Comparison of ENCODE assay signal across 7 mouse cellular contexts in the genomic region with DNA sequence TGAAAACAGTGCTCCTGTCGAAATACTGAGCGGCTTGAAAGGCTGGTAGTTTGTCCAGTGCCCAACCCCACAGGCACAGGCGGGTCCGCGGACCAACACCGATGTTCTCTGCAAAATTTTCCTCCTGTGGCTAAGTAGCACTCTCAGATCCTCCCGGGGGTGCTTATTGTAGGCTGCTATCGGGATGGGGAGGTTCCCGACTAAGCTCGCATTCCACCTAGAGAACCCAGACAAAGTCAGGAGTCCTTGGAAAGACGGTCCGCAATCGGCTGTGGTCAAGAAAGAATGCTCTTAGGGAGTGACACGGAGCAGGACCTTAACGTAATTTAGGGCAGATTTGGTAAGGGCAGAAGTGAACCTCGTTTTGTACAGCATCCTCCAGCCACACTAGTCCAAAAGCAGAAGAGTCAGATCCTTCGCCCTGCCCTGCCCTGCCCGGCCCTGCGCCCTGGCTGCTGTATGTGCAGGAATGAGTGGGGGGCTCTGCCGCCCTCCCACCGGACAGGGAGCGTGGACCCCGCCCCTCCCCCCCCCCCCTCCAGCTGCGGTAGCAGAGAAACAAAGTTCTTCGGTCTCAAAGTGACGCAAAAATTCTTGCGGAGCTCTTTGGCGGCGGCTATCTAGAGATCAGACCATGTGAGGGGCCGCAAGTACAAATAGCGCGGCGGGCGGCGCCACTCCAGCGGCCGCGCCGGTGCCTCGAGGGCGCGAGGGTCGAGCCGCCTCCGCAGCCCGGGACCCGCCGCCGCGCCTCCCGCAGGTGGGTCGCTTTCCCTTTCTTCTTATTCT. TPM values are rescaled to one million over a fixed set of nuclear protein-coding genes. Genes with fewer than 3 reads are reported as not detected.
DNase-seq lines count a peak whose midpoint lies in the region; ATAC-seq and TF ChIP-seq lines count a peak whose summit lies in the region.

A gene (plus strand): TSS at position 688 of the 789 bp plus-strand sequence.

- 0% methylated on average over 47 of the region's 52 CpGs for WGBS in hindbrain, embryonic 14.5 days
- under 1% methylated on average over 46 of the region's 52 CpGs for WGBS in lung, embryonic 16.5 days
- under 1% methylated on average over 50 of the region's 52 CpGs for WGBS in stomach, postnatal 0 days

- H3K27me3 ChIP-seq in hindbrain, embryonic 14.5 days (ENCODE audit: control insufficient read depth, insufficient read depth, low read length) = peaks cover 58% of the 10 kb centered on the region
- peaks cover 33% of the 10 kb centered on the region for H3K27me3 ChIP-seq in lung, embryonic 16.5 days (ENCODE audit: control insufficient read depth, insufficient read depth, low read depth, low read length)
- 0 out of 2 replicates have a peak, but pooled peaks cover 2% of the 10 kb centered on the region for H3K27me3 ChIP-seq in stomach, postnatal 0 days (ENCODE audit: control insufficient read depth, insufficient read depth, low read length)

- H3K36me3 ChIP-seq in hindbrain, embryonic 14.5 days (replicated peaks; ENCODE audit: control insufficient read depth, insufficient read depth) = no peaks in the 10 kb centered on the region
- no peaks in the 10 kb centered on the region for H3K36me3 ChIP-seq in lung, embryonic 16.5 days (ENCODE audit: control insufficient read depth, insufficient read depth, low read length)
- no peaks in the 10 kb centered on the region for H3K36me3 ChIP-seq in stomach, postnatal 0 days (ENCODE audit: control insufficient read depth, insufficient read depth, low read length)

- no peak within 1 kb of the TSS for H3K27ac ChIP-seq in hindbrain, embryonic 14.5 days
- H3K27ac ChIP-seq in lung, embryonic 16.5 days (ENCODE audit: low read length) = no peak within 1 kb of the TSS
- H3K27ac ChIP-seq in stomach, postnatal 0 days (replicated peaks) = no peak within 1 kb of the TSS

- H3K4me1 ChIP-seq in hindbrain, embryonic 14.5 days (replicated peaks; ENCODE audit: control insufficient read depth, insufficient read depth, low read length) = peaks cover 14% of the 10 kb centered on the region; the same call in 1 of the 2 replicates
- H3K4me1 ChIP-seq in lung, embryonic 16.5 days (replicated peaks; ENCODE audit: control insufficient read depth, insufficient read depth, low read length) = peaks cover 2% of the 10 kb centered on the region; the same call in 1 of the 2 replicates
- H3K4me1 ChIP-seq in stomach, postnatal 0 days (replicated peaks; ENCODE audit: control insufficient read depth, insufficient read depth) = 0 out of 2 replicates have a peak, but pooled peaks cover 2% of the 10 kb centered on the region

- peak within 1 kb of the TSS; percentile 82 for H3K4me2 ChIP-seq in hindbrain, embryonic 14.5 days (replicated peaks)
- peak within 1 kb of the TSS; percentile 89 for H3K4me2 ChIP-seq in lung, embryonic 16.5 days (ENCODE audit: low read depth, low read length)
- peak within 1 kb of the TSS; percentile 78 for H3K4me2 ChIP-seq in stomach, postnatal 0 days (replicated peaks; ENCODE audit: low read depth)

- no peak for TF ChIP-seq EP300 in stomach, postnatal 0 days (optimal IDR thresholded peaks at IDR 0.05)

- no peaks in the 10 kb centered on the region for H3K9me3 ChIP-seq in hindbrain, embryonic 14.5 days (ENCODE audit: control insufficient read depth, low read length)
- H3K9me3 ChIP-seq in lung, embryonic 16.5 days (ENCODE audit: control insufficient read depth, low read length) = no peaks in the 10 kb centered on the region
- H3K9me3 ChIP-seq in stomach, postnatal 0 days (ENCODE audit: control insufficient read depth, low read length) = no peaks in the 10 kb centered on the region

- H3K9ac ChIP-seq in hindbrain, embryonic 14.5 days = peak within 1 kb of the TSS; percentile 39; the same call in 1 of the 2 replicates
- peak within 1 kb of the TSS; percentile 52; the same call in 1 of the 2 replicates for H3K9ac ChIP-seq in lung, embryonic 16.5 days (ENCODE audit: low read length)
- peak within 1 kb of the TSS; percentile 23 for H3K9ac ChIP-seq in stomach, postnatal 0 days (ENCODE audit: low read length)

- H3K4me3 ChIP-seq in hindbrain, embryonic 14.5 days (replicated peaks; ENCODE audit: low read length) = peak within 1 kb of the TSS; percentile 42
- H3K4me3 ChIP-seq in lung, embryonic 16.5 days (ENCODE audit: low read length) = peak within 1 kb of the TSS; percentile 55
- H3K4me3 ChIP-seq in stomach, postnatal 0 days (ENCODE audit: low read depth, low read length) = peak within 1 kb of the TSS; percentile 47

- no peak for TF ChIP-seq CTCF in stomach, postnatal 0 days (IDR thresholded peaks at IDR 0.05; ENCODE audit: low read depth)

- DNase-seq in thymus, postnatal 14 days = peak; percentile 9
- no peak for DNase-seq in thymus, postnatal 36 days
- DNase-seq in embryo, embryonic 11 days = peak; percentile 67
- DNase-seq in hindbrain, embryonic 14.5 days (ENCODE audit: low spot score) = no peak
- peak; percentile 34 for DNase-seq in stomach, postnatal 0 days (ENCODE audit: low spot score)
- DNase-seq in gastrocnemius, postnatal 4 days (ENCODE audit: low spot score in 2 of 2) = no peak

- no peak for ATAC-seq in hindbrain, embryonic 14.5 days (ENCODE audit: low FRiP score)
- peak; percentile 56; the same call in 1 of the 2 replicates for ATAC-seq in lung, embryonic 16.5 days (ENCODE audit: low read depth)
- no peak for ATAC-seq in stomach, postnatal 0 days (ENCODE audit: low FRiP score, low TSS enrichment)

RNA-seq across cellular contexts. Expression of the gene that starts here (rescaled TPM):
- polyA plus RNA-seq in hindbrain, embryonic 14.5 days (2014; fragmentation: Nextera tagmentation; extraction: Ambion mirVana) = 7.5 and 9.8 TPM in 2 replicates
- polyA plus RNA-seq in lung, embryonic 16.5 days (2015; fragmentation: Nextera tagmentation; extraction: Ambion mirVana) = 1.4 and 1.5 TPM in 2 replicates
- 0.29 and 0.30 TPM in 2 replicates for polyA plus RNA-seq in stomach, postnatal 0 days (2015; fragmentation: Nextera tagmentation; extraction: Ambion mirVana)
- total RNA-seq in gastrocnemius, postnatal 4 days (2021) = 1 to 10 TPM; 1.5 to 2.9 TPM

Comparison
In these comparisons a context has a peak if more than half of its experiments do, and no peak if none do; other contexts are left out.
1. DNase-seq: peak in thymus, postnatal 14 days (single experiment) and embryo, embryonic 11 days (single experiment); none in thymus, postnatal 36 days (0 of 2), hindbrain, embryonic 14.5 days (single experiment) and gastrocnemius, postnatal 4 days (0 of 2).
2. Peak in DNase-seq, H3K4me3 ChIP-seq, H3K9ac ChIP-seq and H3K4me2 ChIP-seq in stomach, postnatal 0 days; RNA of the gene not detected or under 1 TPM.
3. Peak in every context shown above with its lines, with median percentiles within 50 percentile points of each other: H3K4me2 ChIP-seq, H3K4me3 ChIP-seq and H3K9ac ChIP-seq.